Mouse (Mus musculus) midbrain, embryonic 12.5 days (tissue): ENCODE measurements at regions not wholly inside any gene's neighbourhood (a gene's known extent, or its start where the extent isn't known, plus 50 kb on each side); places are given as distances from the start of the nearest gene placed in this dataset.
A peak's percentile ranks its signal among the peaks of the same experiment; 100 is the strongest.
"Not testable (repeated sequence)": the region's sequence is repeated elsewhere in the genome, so short reads cannot be mapped to it uniquely, and the experiment has no call there.

Experiments
- ATAC-seq: fragments of 200-750 bp; cut with Nextera tagmentation; 2 replicates; pipeline ENCODE4 v1.8.0; 2017; ENCODE audit warnings: low read depth, moderate TSS enrichment, moderate library complexity; ENCODE audit not compliant: low FRiP score
- H3K27ac ChIP-seq: fragments of 300-500 bp; sonication (generic); replicated peaks from 2 replicates; pipeline ENCODE4 v1.5.1; 2016; ENCODE audit warnings: mild to moderate bottlenecking
- H3K27me3 ChIP-seq: fragments of 300-500 bp; sonication (generic); 2 replicates; pipeline ENCODE4 v1.6.1; 2016; ENCODE audit warnings: mild to moderate bottlenecking
- H3K36me3 ChIP-seq: fragments of 300-500 bp; sonication (generic); 2 replicates; pipeline ENCODE4 v1.6.1; 2016
- H3K4me1 ChIP-seq: fragments of 300-500 bp; sonication (generic); 2 replicates; pipeline ENCODE4 v1.6.1; 2016
- H3K4me2 ChIP-seq: fragments of 300-500 bp; sonication (generic); replicated peaks from 2 replicates; pipeline ENCODE4 v1.6.1; 2016; ENCODE audit warnings: mild to moderate bottlenecking, moderate library complexity
- H3K4me3 ChIP-seq: fragments of 300-500 bp; sonication (generic); 2 replicates; pipeline ENCODE4 v1.5.1; 2016; ENCODE audit warnings: mild to moderate bottlenecking
- H3K9ac ChIP-seq: fragments of 300-500 bp; sonication (generic); replicated peaks from 2 replicates; pipeline ENCODE4 v1.6.1; 2016; ENCODE audit warnings: mild to moderate bottlenecking, moderate library complexity
- H3K9me3 ChIP-seq: fragments of 300-500 bp; sonication (generic); 2 replicates; pipeline ENCODE4 v1.6.1; 2016; ENCODE audit warnings: mild to moderate bottlenecking
- WGBS: fragments of 180-500 bp; shearing (Covaris S2); methylation state at CpG from one replicate; pipeline ENCODE4 v1.1.7; 2016; 5-methylcytosine and 5-hydroxymethylcytosine counted together

DNA sequence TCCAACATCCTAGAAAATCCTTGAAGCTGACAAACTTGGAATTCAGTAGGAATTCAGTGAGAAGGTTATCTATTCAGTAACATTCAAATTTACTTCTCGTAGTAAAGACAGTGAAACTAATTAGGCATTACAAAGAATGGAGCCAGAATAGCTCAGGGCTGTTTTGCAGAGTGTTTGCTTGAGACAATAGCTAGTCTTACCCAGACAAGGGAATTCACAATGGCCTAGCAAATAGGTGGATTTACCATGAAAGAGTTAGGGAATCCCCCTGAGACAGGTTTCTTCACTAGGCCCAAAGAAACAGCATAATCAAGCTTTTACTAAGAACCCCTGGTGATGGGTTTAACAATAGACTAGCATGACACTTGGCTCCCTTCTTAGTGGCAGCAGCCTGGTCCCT lies 699.2 kb upstream of the Dmd start:
- H3K36me3 ChIP-seq, H3K4me3 ChIP-seq, H3K27me3 ChIP-seq, H3K9ac ChIP-seq, H3K4me2 ChIP-seq, H3K27ac ChIP-seq, H3K4me1 ChIP-seq, H3K9me3 ChIP-seq, ATAC-seq: not testable (repeated sequence)
- WGBS = 43% methylated on average over 1 of the region's 1 CpGs

GRCm38 (mm10) chrX:82282376-82282775 lies 666.3 kb upstream of the Dmd start:
- not testable (repeated sequence) for H3K27ac ChIP-seq, H3K4me1 ChIP-seq
- 72% methylated on average over 4 of the region's 4 CpGs for WGBS

GRCm38 (mm10) chrX:82310764-82311492 lies 637.7 kb upstream of the Dmd start:
- H3K36me3 ChIP-seq = no peaks in the 10 kb centered on the region

More at GRCm38 (mm10) chrX:82282376-82282775, 666.3 kb upstream of the Dmd start:
- H3K27me3 ChIP-seq, H3K9ac ChIP-seq, H3K36me3 ChIP-seq, H3K9me3 ChIP-seq, H3K4me2 ChIP-seq, H3K4me3 ChIP-seq, ATAC-seq: not testable (repeated sequence)

More at GRCm38 (mm10) chrX:82310764-82311492, 637.7 kb upstream of the Dmd start:
- Histone ChIP-seq H3K27me3 (no peaks in the 10 kb centered on the region), H3K9ac (no peak overlapping the region), H3K4me3 (peak overlapping the region; percentile 25), H3K9me3 (no peaks in the 10 kb centered on the region), H3K4me2 (peak overlapping the region; percentile 48), H3K27ac (no peak overlapping the region), H3K4me1 (no peaks in the 10 kb centered on the region)
- no peak for ATAC-seq
- 27% methylated on average over 18 of the region's 18 CpGs for whole genome bisulfite sequencing
